Mouse (Mus musculus): ENCODE data around the gene Evx1.

DNA sequence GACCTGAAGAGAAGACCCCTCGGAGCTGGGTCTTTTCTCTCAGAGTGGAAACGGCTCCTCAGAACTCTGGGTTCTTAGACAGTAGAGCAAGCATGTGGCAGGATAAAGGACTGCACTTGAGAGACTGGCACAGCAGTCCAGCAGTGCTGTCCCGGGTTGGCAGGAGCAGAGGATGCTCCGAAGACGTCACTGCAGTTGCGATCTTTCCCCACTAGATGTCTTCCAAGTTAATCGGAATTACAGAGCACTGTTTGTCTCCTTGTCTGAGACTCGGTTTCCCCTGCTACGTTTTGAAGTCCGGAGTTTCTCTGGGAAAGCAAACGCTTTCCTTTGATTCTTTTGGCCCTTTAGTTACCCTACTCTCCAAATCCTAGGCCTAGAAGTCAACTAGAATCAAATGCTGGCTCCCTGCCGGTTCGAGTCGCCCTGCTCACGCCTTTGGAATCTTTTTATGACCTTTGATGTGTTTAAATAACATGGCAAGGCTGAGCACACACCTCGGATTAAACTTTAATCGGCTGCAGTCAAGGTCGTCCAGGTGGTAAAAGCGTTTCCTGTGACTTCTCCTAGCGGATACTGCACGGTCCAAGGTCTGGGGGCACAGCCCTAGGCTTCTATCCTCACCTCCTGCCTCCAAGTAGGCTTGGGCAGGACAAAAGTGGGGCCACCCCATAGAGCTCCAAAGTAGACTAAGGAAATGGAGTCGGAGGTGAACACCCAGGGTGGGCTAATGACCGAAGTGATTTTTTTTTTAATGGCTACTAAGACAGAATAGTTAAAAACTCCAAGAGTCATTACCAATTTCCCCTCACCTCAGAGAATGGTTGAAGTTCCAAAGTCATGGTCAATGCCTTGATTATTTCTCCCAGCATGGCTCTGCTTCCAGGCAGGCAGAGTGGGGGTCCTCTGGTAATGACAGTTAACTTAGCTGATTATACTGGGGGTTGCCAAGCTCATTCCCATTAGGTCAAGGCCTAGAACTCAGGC is 42.5 kb upstream of the Evx1 start:
- TF ChIP-seq ZNF384 (IDR thresholded peaks at IDR 0.05; ENCODE audit: low read depth, low read length) (no peak), HCFC1 (IDR thresholded peaks at IDR 0.05; ENCODE audit: borderline replicate concordance, insufficient read depth, low read length) (no peak), CHD2 (IDR thresholded peaks at IDR 0.05; ENCODE audit: low read depth, low read length) (no peak)
